Mouse (Mus musculus) heart, embryonic 13.5 days (tissue): ENCODE measurements around the gene Zfp143. TPM values are rescaled to one million over a fixed set of nuclear protein-coding genes. Genes with fewer than 3 reads are reported as not detected.

ENCODE experiments used
- ATAC-seq: fragments of 200-750 bp; cut with Nextera tagmentation; 2 replicates; pipeline ENCODE4 v1.8.0; 2017; ENCODE audit warnings: moderate TSS enrichment; ENCODE audit not compliant: insufficient number of reproducible peaks, low FRiP score, low TSS enrichment; ENCODE audit errors: extremely low read depth
- H3K27ac ChIP-seq: fragments of 300-500 bp; sonication (generic); replicated peaks from 2 replicates; pipeline ENCODE4 v1.5.1; 2015; ENCODE audit warnings: moderate library complexity, mild to moderate bottlenecking, inconsistent platforms
- H3K27me3 ChIP-seq: fragments of 300-500 bp; sonication (generic); replicated peaks from 2 replicates; pipeline ENCODE4 v1.6.1; 2015; ENCODE audit warnings: mild to moderate bottlenecking, inconsistent platforms
- H3K36me3 ChIP-seq: fragments of 300-500 bp; sonication (generic); 2 replicates; pipeline ENCODE4 v1.6.1; 2015; ENCODE audit warnings: mild to moderate bottlenecking, inconsistent platforms
- H3K4me1 ChIP-seq: fragments of 300-500 bp; sonication (generic); 2 replicates; pipeline ENCODE4 v1.6.1; 2015; ENCODE audit warnings: inconsistent platforms
- H3K4me2 ChIP-seq: fragments of 300-500 bp; sonication (generic); 2 replicates; pipeline ENCODE4 v1.6.1; 2015; ENCODE audit warnings: inconsistent platforms, mild to moderate bottlenecking, moderate library complexity
- H3K4me3 ChIP-seq: fragments of 300-500 bp; sonication (generic); 2 replicates; pipeline ENCODE4 v1.5.1; 2015; ENCODE audit warnings: moderate library complexity, mild to moderate bottlenecking, inconsistent platforms
- H3K9ac ChIP-seq: fragments of 300-500 bp; sonication (generic); 2 replicates; pipeline ENCODE4 v1.6.1; 2015; ENCODE audit warnings: inconsistent platforms, mild to moderate bottlenecking, moderate library complexity
- H3K9me3 ChIP-seq: fragments of 300-500 bp; sonication (generic); 2 replicates; pipeline ENCODE4 v1.6.1; 2016; ENCODE audit warnings: inconsistent platforms
- WGBS: fragments of 180-500 bp; shearing (Covaris S2); methylation state at CpG from one replicate; pipeline ENCODE4 v1.1.7; 2015; ENCODE audit warnings: mixed read lengths; 5-methylcytosine and 5-hydroxymethylcytosine counted together
- polyA plus RNA-seq: library from polyadenylated mRNA; unstranded; fragments of >200 nt; fragmentation: Nextera tagmentation; extraction: Ambion mirVana; gene quantifications from 2 replicates; pipeline ENCODE4 v1.2.1, GENCODE M21; 2015

Gene Zfp143
- polyA plus RNA-seq, 1 experiment from 2014 or later: 13.4 TPM

GRCm38 (mm10) chr7:110060106-110060668 lies 830 bp upstream of the Zfp143 start:
- Histone ChIP-seq H3K9me3 (no peaks in the 10 kb centered on the region), H3K4me1 (peaks cover 23% of the 10 kb centered on the region), H3K36me3 (peaks cover 46% of the 10 kb centered on the region), H3K9ac (peak overlapping the region; percentile 97), H3K27ac (peak overlapping the region; percentile 99), H3K4me3 (peak overlapping the region; percentile 83), H3K27me3 (no peaks in the 10 kb centered on the region), H3K4me2 (peak overlapping the region; percentile 77)
- ATAC-seq: no peak
- WGBS: 13% methylated on average over 5 of the region's 5 CpGs

GRCm38 (mm10) chr7:110060669-110061198 lies 283 bp upstream of the Zfp143 start:
- peak overlapping the region; percentile 99 for H3K27ac ChIP-seq
- WGBS: under 1% methylated on average over 26 of the region's 26 CpGs
- ATAC-seq: peak; percentile 4; the same call in 1 of the 2 replicates
- no peaks in the 10 kb centered on the region for H3K9me3 ChIP-seq
- H3K4me3 ChIP-seq: peak overlapping the region; percentile 83
- peak overlapping the region; percentile 97 for H3K9ac ChIP-seq
- H3K4me2 ChIP-seq: peak overlapping the region; percentile 77
- H3K36me3 ChIP-seq: peaks cover 42% of the 10 kb centered on the region
- no peaks in the 10 kb centered on the region for H3K27me3 ChIP-seq
- H3K4me1 ChIP-seq: peaks cover 23% of the 10 kb centered on the region

- no peaks in the 10 kb centered on the region for H3K27me3 ChIP-seq
- peak overlapping the region; percentile 100 for H3K27ac ChIP-seq
- ATAC-seq: peak; percentile 80
- peak overlapping the region; percentile 96 for H3K9ac ChIP-seq
- no peaks in the 10 kb centered on the region for H3K9me3 ChIP-seq
- H3K4me2 ChIP-seq: peak overlapping the region; percentile 75
- peaks cover 38% of the 10 kb centered on the region for H3K36me3 ChIP-seq
- H3K4me3 ChIP-seq: peak overlapping the region; percentile 65
- under 1% methylated on average over 47 of the region's 48 CpGs for WGBS
- H3K4me1 ChIP-seq: peaks cover 23% of the 10 kb centered on the region
Observed at GRCm38 (mm10) chr7:110061752-110062273, 796 bp downstream of the Zfp143 start.

- no peak for ATAC-seq
- H3K4me3 ChIP-seq: no peak overlapping the region
- H3K27ac ChIP-seq: no peak overlapping the region
- H3K36me3 ChIP-seq: peaks cover 42% of the 10 kb centered on the region
- H3K9ac ChIP-seq: no peak overlapping the region
- peaks cover 23% of the 10 kb centered on the region for H3K4me1 ChIP-seq
- no peaks in the 10 kb centered on the region for H3K9me3 ChIP-seq
- H3K4me2 ChIP-seq: no peak overlapping the region
- no peaks in the 10 kb centered on the region for H3K27me3 ChIP-seq
- 95% methylated on average over 9 of the region's 9 CpGs for WGBS
Observed at GRCm38 (mm10) chr7:110063731-110064130, 2.7 kb downstream of the Zfp143 start.

GRCm38 (mm10) chr7:110069070-110069469 lies 8.1 kb downstream of the Zfp143 start:
- Histone ChIP-seq H3K4me2 (no peak overlapping the region), H3K4me3 (no peak overlapping the region), H3K36me3 (peaks cover 76% of the 10 kb centered on the region), H3K4me1 (no peaks in the 10 kb centered on the region), H3K9me3 (no peaks in the 10 kb centered on the region), H3K27me3 (no peaks in the 10 kb centered on the region), H3K27ac (no peak overlapping the region), H3K9ac (no peak overlapping the region)
- ATAC-seq: no peak
- WGBS: 78% methylated on average over 2 of the region's 2 CpGs

GRCm38 (mm10) chr7:110078168-110078567 lies 17.2 kb downstream of the Zfp143 start:
- no peak for ATAC-seq
- WGBS: 86% methylated on average over 5 of the region's 5 CpGs

GRCm38 (mm10) chr7:110083386-110084165 lies 22.6 kb downstream of the Zfp143 start:
- WGBS: 64% methylated on average over 13 of the region's 13 CpGs
- H3K4me1 ChIP-seq: no peaks in the 10 kb centered on the region
- no peak for ATAC-seq
- H3K36me3 ChIP-seq: peaks cover 100% of the 10 kb centered on the region
- H3K4me2 ChIP-seq: no peak overlapping the region
- no peaks in the 10 kb centered on the region for H3K27me3 ChIP-seq
- H3K9ac ChIP-seq: no peak overlapping the region
- no peak overlapping the region for H3K27ac ChIP-seq
- no peak overlapping the region for H3K4me3 ChIP-seq
- no peaks in the 10 kb centered on the region for H3K9me3 ChIP-seq

More at GRCm38 (mm10) chr7:110078168-110078567, 17.2 kb downstream of the Zfp143 start:
- H3K9ac ChIP-seq: no peak overlapping the region
- H3K4me2 ChIP-seq: no peak overlapping the region
- no peaks in the 10 kb centered on the region for H3K9me3 ChIP-seq
- no peak overlapping the region for H3K27ac ChIP-seq
- no peaks in the 10 kb centered on the region for H3K27me3 ChIP-seq
- no peak overlapping the region for H3K4me3 ChIP-seq
- H3K36me3 ChIP-seq: peaks cover 94% of the 10 kb centered on the region
- no peaks in the 10 kb centered on the region for H3K4me1 ChIP-seq

- ATAC-seq: no peak
- Histone ChIP-seq H3K9ac (no peak overlapping the region), H3K4me3 (no peak overlapping the region), H3K4me1 (no peaks in the 10 kb centered on the region), H3K27me3 (no peaks in the 10 kb centered on the region), H3K9me3 (no peaks in the 10 kb centered on the region), H3K27ac (no peak overlapping the region), H3K4me2 (no peak overlapping the region), H3K36me3 (peaks cover 100% of the 10 kb centered on the region)
Observed at GRCm38 (mm10) chr7:110085217-110085616, 24.2 kb downstream of the Zfp143 start.

- Histone ChIP-seq H3K4me3 (no peak overlapping the region), H3K27ac (no peak overlapping the region), H3K27me3 (no peaks in the 10 kb centered on the region), H3K36me3 (peaks cover 100% of the 10 kb centered on the region), H3K9me3 (no peaks in the 10 kb centered on the region), H3K4me2 (no peak overlapping the region), H3K9ac (no peak overlapping the region), H3K4me1 (no peaks in the 10 kb centered on the region)
- WGBS: 76% methylated on average over 4 of the region's 4 CpGs
- ATAC-seq: no peak
Observed at GRCm38 (mm10) chr7:110087914-110088313, 26.9 kb downstream of the Zfp143 start.

- H3K4me2 ChIP-seq: no peak overlapping the region
- no peak overlapping the region for H3K9ac ChIP-seq
- H3K27me3 ChIP-seq: no peaks in the 10 kb centered on the region
- no peaks in the 10 kb centered on the region for H3K4me1 ChIP-seq
- 90% methylated on average over 7 of the region's 7 CpGs for WGBS
- ATAC-seq: no peak
- H3K4me3 ChIP-seq: no peak overlapping the region
- H3K36me3 ChIP-seq: peaks cover 100% of the 10 kb centered on the region
- H3K9me3 ChIP-seq: no peaks in the 10 kb centered on the region
- no peak overlapping the region for H3K27ac ChIP-seq
Observed at GRCm38 (mm10) chr7:110091670-110092069, 30.7 kb downstream of the Zfp143 start.

GRCm38 (mm10) chr7:110096332-110096731 lies 35.3 kb downstream of the Zfp143 start:
- no peak for ATAC-seq
- peaks cover 8% of the 10 kb centered on the region for H3K4me1 ChIP-seq
- 79% methylated on average over 4 of the region's 4 CpGs for WGBS
- no peak overlapping the region for H3K4me3 ChIP-seq
- no peak overlapping the region for H3K4me2 ChIP-seq
- no peaks in the 10 kb centered on the region for H3K27me3 ChIP-seq
- H3K9me3 ChIP-seq: no peaks in the 10 kb centered on the region
- no peak overlapping the region for H3K9ac ChIP-seq
- H3K27ac ChIP-seq: no peak overlapping the region
- peaks cover 57% of the 10 kb centered on the region for H3K36me3 ChIP-seq
